Mouse (Mus musculus) kidney, adult 8-10 months (tissue): ENCODE measurements around the gene Ddc.

Source experiments
- DNase-seq, 2 experiments: peaks; one replicate each; pipeline ENCODE4 v3.0.0; 2022

The Ddc gene

DNA sequence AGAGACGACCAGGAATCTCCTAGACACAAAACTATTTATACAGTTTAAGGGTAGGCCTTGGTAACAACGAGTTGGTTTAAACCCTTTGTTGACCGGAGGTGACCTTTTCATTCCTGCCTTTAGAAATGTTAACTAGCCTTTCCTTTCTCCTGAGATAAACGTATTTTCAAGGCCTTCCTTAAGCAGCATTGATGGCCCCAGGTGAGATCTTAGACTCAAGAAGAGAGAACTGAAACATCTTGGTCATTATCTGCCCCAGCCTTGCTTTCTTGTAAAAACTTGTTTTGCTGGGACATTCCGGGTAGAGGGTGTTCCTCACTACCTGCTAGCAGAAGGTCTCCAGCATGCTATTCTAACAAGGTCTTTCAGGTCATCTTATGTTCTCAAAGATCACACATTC is 7.1 kb upstream of the Ddc start:
- no peak for DNase-seq

DNA sequence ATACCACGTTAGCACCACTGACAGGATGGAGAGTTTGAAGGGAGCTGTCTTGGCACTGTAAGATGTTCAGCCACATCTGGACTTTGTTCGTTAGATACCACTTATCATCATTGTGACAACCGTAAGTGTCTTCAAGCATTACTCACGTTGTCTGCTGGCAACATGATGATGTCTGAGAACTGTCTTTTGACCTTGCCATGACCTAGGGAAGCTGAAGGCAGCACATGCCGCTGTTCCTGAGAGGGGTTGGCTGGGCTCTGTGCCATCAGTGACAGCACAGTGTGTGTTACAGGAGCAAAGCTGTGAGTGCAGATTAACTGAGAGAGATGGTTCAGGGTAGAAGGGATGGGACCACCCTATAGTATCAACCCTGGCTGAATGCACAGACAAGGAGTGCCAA is 3.6 kb upstream of the Ddc start:
- no peak for DNase-seq

DNA sequence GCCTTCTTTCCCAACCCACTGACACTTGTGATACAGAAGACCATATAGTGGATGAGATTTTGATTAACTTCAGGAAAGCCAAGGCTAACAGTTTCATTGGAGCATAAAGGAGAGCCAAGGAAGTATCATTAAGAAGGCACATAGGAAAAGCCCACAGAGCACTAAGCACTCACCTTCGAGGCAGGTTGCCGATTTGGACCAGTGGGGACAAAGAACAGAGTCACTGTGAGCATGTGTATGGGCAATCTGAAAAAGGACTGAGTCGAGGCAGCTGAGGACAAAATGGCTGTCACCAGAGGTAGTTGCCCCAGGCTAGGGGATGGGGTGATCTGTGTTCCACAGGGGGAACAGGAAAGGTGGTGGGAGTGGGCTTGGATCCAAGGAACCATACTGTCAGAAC is 552 bp upstream of the Ddc start:
- DNase-seq, result peak in 1 of 2 experiments; percentile 11

DNA sequence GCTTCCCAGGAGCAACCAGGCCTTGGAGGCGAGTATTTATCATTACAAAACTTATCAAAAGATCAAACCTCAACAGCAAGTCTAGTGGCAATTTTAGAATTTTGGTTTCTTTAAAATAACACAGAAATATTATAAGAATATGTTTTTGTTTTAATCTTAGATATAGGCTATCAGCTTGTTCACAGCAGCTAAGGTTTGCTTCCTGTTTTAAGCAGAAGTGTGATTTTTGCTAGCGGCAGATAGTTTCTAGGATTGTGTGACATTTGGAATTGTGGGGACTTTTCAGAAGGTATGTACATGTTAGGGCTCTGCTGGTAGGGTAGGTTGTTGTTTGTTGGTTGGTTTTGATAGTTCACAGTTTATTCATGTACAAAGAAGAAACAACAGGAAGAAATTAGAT is 2.5 kb downstream of the Ddc start:
- no peak for DNase-seq

DNA sequence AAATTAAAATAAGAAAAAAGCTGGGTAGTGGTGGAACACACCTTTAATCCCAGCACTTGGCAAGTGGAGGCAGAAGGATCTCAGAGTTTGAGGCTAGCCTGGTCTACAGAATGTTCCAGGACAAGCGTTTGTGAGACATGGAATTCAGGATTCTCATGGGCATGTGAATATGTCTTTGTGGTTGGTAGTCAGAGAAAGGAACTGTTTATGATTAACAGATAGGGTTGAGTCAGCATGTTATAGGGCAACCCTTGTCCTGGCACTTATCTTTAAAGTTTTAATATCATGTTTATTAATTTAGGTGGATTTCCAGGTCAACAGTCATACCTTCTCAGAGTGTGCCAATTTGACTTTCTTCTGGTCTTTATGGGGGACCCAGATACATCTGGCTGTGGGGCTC is 4.2 kb downstream of the Ddc start:
- peak in 1 of 2 experiments; percentile 43 for DNase-seq

DNA sequence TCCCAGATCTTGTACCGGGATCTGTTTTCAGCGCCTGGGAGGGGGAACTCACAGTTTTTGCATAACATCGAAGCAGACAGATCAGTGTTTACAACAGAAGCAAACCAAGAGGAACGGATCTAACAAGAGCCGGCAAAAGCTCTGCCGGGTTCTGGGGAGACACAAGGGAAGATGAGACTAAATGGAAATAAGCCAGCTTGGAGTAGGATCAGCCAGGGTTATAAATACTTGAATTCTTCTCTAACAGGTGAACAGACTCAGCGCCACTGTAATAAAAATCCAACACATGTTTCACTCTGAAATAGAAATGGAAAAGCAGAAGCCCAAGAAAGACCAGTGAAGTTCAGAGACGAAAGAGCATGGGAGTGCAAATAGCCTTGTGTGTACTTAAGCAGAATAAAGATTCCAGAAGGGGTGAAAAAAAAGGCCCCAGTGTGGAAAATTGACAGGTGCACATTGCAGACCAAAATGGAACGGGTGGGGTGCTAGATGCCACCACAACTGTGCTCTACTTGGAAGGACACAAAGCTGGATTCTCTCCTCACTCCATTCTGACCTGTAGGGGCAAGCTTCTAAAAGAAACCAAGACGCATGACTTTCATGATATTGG is 4.8 kb downstream of the Ddc start:
- DNase-seq, result no peak

DNA sequence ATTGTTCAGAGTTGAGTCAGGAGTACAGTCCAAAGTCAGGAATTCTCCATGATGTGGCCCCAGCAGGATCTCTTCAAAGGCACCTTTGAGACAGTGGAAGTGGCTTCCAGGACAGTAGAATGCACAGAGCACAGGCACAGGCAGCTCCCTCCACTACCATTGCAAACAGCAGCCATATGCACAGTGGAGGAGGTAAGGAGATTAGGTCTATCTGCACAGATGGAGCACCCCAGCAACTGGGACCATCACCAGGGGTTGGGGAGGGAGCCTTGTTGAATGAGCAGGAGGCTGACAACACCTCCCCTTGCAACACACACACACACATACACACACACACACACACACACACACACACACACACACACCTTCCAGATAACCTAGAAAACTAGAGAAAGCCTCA is 6.1 kb downstream of the Ddc start:
- DNase-seq, result no peak

DNA sequence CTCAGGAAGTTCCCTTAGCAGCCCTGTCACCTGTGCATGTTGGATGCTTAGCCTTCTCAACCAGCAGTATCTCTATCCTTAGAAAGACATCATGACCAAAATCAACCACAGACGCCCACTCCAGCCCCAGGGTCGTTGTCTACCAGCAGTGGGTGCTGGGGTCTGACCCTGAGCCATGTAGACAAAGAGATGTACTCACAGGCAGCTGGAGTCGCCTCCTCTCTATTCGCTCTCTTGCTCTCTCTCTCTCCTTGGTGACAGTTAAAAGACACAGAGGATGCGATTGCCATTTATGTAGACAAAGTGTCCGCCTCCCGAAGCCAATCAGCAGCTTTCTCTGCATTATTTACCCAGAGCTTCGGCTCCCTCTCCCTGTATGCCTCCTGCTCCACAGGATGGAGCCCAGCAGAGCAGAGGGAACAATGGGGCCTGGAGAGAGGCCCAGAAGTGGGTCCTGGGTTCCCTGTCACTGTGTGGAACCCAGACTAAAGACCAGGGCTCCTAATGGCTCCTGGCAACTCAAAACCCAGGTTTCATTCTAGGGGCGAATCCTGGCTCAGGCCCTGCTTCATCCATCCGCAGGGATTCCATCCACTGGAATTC is 7.7 kb downstream of the Ddc start:
- DNase-seq, result no peak

DNA sequence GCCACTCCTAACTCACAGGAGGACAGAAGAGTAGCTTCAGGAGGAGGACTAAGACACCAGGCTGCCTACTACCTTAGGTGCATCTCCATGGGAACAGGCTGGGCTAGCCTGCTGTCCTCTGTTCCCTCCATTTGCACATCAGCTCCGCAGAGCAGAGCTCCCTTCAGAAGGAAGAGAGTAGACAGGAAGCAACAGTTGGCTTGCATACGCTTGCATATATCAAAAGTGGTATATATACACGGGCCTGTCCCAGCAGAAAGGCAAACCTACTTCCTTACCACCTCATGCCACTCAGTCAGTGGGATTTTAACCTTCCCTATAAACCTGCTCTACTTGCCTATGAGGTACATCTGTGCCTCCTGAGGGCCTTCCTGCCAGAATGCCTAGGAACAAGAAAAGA is 9.2 kb downstream of the Ddc start:
- no peak for DNase-seq

DNA sequence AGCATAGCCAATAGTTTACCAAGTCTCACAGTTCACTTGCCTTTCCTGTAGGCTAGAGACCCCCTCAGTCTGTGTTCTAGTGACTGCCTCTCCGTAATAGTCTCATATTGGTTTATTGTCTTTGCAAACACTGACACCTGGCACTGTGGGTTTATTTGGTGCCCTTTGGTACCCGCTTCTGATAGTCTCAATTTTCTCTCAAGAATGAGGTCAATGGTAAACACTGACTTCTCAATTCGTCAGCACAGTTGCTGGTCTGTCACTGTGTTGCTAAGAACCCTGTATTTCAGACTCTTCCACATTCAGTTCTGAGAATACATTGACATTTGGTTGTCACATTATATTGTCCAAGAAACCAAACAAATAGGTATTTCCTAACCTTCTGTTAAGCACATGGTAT is 9.9 kb downstream of the Ddc start:
- DNase-seq, result no peak

DNA sequence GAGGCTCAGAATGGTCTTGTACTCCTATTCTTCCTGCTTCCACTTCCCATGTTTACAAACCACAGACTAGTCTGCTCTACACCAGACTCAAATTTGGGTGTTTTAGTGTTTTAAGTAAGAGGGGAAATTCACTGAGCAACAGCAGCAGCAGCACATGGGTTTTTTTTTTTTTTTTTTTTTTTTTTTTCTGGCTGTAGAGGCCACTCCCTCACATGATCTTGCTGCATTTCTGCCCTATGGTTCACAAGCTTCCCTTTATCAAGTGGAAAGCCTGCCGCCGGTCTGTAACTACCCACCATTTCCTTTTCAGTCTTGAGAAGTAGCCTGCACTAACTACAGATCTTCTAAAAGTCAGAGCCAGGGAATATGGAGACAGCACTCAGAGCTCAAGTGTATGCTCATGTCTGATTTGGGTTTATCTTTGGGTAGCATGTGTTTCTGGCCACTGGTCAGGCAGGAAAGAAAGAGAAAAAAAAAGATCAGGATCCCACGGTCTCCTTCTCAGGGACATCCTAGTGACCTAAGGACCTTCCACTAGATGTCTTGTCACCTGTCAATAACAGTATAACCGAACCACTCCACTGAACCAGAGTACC is 11.4 kb downstream of the Ddc start:
- DNase-seq, result no peak

DNA sequence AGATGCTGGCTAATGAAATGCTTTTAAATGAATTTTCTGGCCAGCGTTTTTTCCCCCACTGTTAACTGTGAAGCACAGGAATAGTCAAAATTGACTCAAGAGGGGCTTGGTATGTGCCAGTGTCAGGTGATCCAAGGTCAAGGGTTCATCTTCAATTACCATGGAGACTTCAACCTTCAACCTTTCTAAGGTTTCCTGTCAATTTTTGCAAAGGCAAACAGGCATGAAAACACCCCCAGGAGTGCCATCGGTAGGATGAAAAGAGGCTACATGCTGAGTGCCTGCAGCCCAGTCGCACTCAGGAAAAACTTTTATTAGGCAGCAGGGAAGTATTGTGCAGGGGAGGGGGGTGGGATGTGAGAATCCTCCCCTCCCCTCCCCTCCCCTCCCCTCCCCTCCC is 12.0 kb downstream of the Ddc start:
- DNase-seq, result peak; percentile 63 to 73

DNA sequence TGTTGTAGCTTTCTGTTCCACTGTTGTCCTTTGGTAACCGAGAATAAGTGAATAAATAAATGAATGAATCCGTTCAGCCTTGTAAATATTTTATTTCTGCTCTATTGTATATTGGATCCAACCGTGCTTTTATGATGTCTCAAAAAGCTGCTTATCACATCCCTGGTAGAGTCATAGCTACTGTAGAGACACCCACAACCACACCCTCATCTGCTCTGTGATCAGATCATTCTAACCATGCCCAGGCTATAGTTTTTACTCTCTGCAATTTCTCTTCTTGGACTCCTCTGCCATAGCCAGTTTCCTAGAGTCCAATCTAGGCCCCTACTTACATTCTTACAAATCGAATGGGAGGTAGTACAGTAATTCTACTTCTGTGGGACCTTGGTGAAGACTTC is 12.7 kb downstream of the Ddc start:
- DNase-seq, result no peak

DNA sequence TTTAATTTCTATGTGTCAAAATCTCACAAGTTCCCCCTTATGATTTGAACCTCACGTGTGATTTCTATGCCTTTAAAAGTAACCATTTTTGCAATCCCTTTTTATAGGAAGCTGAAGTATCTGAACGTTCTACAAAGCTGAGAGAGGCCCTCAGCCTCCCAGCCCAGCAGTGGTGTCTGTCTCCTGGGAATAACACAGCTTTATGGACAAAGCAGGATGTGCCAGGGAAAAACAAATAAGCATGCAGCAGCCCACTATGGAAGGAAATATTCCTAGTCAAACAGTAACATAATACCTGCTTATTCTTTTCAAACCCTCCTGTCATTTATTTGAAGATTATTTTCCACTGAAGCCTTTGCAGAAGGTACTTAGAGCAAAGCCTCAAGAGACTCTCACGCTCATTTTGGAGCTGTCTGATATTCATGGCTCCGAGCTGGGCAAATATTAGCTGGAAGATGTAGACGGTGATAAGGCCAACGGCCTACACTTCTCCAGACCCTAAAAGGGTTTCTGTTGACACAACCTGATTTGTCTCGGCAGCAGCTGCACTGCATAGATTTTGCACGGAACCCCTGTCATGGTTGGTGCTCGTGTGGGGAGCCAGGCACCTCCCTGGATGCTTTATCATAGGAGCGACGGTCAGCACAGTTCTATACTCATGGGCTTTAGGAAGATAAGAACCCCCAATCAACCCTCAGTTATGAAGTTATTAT is 13.3 kb downstream of the Ddc start:
- DNase-seq, result no peak

DNA sequence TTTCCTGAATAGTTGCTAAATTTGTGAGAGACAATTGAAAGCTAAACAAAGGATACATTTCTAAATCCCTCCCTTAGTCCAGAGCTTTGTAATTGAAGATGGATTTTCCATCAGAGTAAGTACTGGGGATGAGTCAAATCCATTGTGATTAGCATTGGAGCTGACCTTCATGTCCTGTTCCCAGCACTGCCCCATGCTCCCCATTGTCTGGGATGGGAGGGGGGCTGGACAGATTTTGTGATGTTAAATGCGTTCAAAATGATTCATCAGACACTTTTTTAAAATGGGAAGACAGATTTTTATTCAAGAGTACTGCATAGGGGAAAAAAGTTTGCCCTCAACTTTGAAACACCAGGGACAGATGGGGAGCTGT is 16.2 kb downstream of the Ddc start:
- no peak for DNase-seq

DNA sequence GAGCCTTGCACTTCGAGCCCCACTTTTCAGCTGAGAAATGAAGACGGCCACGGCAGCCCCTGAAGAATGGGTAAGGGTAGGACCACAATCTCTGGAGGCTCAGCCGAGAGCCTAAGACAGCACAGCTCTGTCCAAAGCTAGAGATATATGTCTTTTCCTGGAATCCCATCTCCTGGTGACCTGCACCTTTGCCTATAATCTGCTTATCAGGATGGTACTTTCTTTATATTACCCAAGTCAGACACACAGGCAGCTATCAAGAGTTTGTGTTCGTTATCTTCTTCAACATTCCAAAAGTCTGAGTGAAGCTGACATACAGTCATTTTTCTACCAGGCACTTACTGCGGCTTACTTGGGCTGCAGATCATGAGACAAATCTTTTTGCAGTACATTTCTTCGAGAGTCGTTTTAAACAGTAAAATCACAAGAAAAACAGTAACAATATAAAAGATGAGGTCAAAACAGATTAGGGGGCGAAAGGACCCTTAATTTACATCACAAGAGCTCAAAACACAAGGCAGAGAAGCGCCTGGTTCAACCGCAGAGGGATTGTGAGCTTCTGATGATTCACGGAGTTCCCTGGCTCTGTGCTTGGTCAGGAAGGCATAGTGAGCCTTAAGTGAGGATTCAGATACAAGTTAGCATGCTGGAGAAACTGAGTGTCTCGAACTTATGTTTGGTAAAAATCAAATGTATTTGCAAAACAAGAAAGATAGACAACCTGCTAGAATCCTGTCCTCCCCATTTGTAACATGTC is 16.7 kb downstream of the Ddc start:
- no peak for DNase-seq

DNA sequence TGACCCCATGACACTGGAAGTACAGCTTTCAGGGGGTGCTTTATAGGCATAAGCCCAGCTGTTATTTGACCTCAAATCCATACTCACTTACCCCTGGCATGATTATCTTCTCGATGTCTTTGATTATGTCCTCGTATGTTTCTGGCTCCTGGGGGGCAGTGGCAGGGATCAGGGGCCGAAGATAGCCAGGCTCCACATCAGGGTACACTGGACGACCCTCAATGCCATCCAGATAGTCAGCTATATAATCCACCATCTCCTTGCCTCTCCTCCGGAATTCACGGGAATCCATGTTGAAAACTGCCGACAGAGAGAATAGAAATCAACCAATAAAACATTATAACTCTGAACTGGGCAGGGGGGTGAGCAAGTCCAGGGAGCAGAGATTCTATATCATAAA is 17.6 kb downstream of the Ddc start:
- no peak for DNase-seq

DNA sequence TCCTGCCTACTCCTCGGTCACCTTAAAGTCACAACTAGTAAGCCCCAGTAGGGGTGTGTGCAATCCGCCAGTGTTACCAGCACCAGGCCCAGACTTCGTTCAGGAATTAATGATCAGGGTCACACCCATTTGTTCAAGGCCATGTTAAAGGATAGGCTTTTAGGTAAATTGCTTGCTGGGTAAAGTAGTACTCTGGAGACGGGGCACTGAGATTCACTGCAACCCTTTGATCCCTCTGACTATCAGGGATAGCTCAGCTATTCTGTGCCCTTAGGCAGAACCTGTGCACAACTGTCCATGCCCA is 18.3 kb downstream of the Ddc start:
- DNase-seq, result no peak

DNA sequence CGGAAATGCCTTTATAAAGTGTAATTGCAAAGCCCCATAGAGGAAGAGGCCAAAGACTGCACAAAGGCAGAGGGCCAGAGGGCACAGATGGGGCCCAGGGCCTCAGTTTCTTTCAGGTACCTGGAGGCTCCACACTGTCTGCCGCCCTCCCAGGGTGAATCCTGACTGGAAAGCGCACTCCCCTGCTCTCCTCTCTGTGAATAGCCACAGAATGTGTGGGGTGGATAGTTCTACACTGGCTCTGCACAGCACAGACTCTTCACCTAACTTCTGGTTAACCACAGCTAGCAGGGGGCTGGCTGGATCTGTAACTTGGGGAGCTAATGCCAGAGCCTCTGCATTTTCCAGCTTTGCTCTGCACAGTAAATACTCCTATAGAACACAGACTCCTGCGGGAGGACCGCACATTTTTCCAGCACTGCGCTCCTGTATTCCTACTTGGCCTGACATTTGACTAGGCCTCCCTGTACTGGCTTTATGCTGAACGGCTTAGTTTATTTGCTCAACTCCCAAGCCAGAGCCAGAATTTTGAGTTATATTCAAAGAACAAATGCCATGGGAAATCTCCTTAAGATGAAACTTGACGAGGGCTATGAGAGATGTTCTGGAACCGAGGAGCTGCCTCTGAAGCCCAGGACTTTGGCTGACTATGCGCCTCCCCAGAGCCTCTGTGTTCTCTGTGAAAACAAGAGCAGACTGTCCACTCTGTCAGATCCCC is 18.8 kb downstream of the Ddc start:
- DNase-seq, result no peak

DNA sequence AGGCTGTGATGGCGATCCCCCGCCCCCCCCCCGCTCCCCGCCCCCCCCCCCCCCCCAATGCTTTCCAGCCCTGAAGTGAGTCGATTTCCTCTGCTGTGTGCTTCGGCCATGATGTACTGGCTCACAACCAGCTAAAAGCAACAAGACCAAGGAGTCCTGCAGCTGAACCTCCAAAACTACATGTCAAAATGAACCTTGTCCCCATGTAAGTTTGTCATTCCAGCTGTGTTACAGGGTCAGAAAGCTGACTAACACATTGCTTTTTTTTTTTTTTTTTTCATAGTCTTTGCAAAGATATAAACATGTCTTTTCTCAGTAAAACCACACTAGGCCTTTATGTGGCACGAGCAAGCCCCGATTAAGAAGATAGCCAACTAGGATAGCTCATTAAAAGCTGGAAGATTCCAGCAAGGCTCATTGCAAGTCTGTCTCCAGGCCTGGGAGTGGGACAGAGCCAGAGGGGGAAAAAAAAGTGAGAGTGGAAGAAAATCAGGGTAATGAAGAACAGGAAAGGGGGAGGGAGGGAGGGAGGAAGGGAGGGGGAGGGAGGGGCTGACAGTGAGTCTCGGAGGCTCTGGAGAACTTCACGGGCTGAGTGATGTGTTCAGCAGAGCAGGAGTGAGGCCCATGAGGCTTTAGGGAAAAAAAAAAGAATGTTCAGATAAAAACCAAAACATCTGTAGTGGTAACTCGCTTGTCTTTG is 19.5 kb downstream of the Ddc start:
- no peak for DNase-seq

DNA sequence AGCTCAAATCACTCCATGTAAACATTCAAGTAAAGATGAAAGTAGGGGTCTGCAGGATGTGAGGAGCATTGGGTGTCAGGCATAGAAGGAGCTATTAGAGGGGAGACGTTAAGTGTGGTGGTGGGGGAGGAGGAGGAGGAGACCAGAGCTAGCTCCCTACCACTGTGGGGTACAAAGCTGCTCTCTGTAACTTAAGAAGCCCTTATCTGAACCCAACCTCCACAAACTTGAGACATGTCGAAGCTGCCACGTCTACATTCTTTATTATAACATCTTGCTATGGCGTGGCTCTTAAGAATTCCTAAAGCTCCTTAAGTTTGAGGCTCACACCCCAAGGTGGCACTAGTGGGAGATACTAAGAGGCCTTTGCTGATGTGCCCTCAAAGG is 20.1 kb downstream of the Ddc start:
- DNase-seq, result no peak

DNA sequence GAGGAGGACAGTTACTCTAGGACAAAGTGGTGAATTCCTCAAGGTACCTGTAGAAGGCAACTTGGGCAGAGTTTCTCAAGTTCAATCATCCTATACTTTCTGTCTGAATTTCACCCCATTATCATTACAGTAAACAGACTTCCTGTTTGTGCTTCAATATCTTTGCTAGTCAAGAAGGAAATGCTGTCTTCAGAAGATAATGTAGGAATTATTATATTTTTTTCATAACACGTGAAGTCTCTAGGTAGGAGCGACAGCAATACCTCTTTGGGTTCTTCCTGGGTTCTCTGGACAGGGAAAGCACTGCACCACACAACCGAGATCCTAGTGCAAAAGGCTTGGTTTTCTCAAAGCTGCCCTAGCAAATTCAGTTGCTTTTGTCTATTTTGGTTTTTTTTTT is 21.6 kb downstream of the Ddc start:
- DNase-seq, result no peak

DNA sequence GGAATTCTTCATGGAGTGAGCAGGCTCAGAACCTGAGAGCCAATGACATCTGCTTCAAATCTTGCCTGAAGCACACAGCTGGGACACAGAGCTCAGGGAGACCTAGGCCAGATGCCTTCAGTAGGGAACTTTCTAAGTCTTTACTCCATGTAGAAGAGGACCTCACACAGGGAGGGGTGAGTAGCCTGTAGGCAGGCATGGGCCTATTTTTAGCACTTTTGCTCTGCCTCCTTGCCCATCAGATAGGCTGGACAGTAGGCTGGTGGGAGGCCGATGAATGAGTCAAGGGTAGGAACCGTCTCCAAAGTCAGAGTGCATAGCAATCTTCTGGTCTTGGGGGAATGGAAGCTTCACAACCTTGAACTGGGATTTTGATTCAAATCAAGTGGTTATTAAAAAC is 22.7 kb downstream of the Ddc start:
- DNase-seq, result no peak
